Mouse (Mus musculus) liver, embryonic 12.5 days (tissue): ENCODE data around the gene Hsp90aa1. TPM values are rescaled to one million over a fixed set of nuclear protein-coding genes. Genes with fewer than 3 reads are reported as not detected.
"Not testable (repeated sequence)": the region's sequence is repeated elsewhere in the genome, so short reads cannot be mapped to it uniquely, and the experiment has no call there.

Source experiments
- ATAC-seq: fragments of 200-750 bp; cut with Nextera tagmentation; 2 replicates; pipeline ENCODE4 v1.8.0; 2017; ENCODE audit warnings: moderate number of reproducible peaks, mild to moderate bottlenecking, moderate library complexity
- H3K27ac ChIP-seq: fragments of 300-500 bp; sonication (generic); 2 replicates; pipeline ENCODE4 v1.5.1; 2016; ENCODE audit warnings: mild to moderate bottlenecking
- H3K27me3 ChIP-seq: fragments of 300-500 bp; sonication (generic); replicated peaks from 2 replicates; pipeline ENCODE4 v1.6.1; 2016; ENCODE audit warnings: mild to moderate bottlenecking, moderate library complexity
- H3K36me3 ChIP-seq: fragments of 300-500 bp; sonication (generic); 2 replicates; pipeline ENCODE4 v1.6.1; 2016; ENCODE audit warnings: mild to moderate bottlenecking, moderate library complexity
- H3K4me1 ChIP-seq: fragments of 300-500 bp; sonication (generic); 2 replicates; pipeline ENCODE4 v1.6.1; 2016
- H3K4me2 ChIP-seq: fragments of 300-500 bp; sonication (generic); 2 replicates; pipeline ENCODE4 v1.6.1; 2016; ENCODE audit warnings: mild to moderate bottlenecking, moderate library complexity
- H3K4me3 ChIP-seq: fragments of 300-500 bp; sonication (generic); 2 replicates; pipeline ENCODE4 v1.5.1; 2016; ENCODE audit warnings: mild to moderate bottlenecking, moderate library complexity
- H3K9ac ChIP-seq: fragments of 300-500 bp; sonication (generic); 2 replicates; pipeline ENCODE4 v1.6.1; 2016; ENCODE audit warnings: mild to moderate bottlenecking, moderate library complexity
- H3K9me3 ChIP-seq: fragments of 300-500 bp; sonication (generic); replicated peaks from 2 replicates; pipeline ENCODE4 v1.6.1; 2016; ENCODE audit warnings: mild to moderate bottlenecking, moderate library complexity
- WGBS: fragments of 180-500 bp; shearing (Covaris S2); methylation state at CpG from one replicate; pipeline ENCODE4 v1.1.7; 2016; ENCODE audit not compliant: insufficient replicate concordance; 5-methylcytosine and 5-hydroxymethylcytosine counted together
- polyA plus RNA-seq: library from polyadenylated mRNA; unstranded; fragments of >200 nt; fragmentation: Nextera tagmentation; extraction: Ambion mirVana; gene quantifications from 2 replicates; pipeline ENCODE4 v1.2.1, GENCODE M21; 2016

Hsp90aa1 gene
- polyA plus RNA-seq, 1 experiment from 2014 or later, result 1,203 TPM

DNA sequence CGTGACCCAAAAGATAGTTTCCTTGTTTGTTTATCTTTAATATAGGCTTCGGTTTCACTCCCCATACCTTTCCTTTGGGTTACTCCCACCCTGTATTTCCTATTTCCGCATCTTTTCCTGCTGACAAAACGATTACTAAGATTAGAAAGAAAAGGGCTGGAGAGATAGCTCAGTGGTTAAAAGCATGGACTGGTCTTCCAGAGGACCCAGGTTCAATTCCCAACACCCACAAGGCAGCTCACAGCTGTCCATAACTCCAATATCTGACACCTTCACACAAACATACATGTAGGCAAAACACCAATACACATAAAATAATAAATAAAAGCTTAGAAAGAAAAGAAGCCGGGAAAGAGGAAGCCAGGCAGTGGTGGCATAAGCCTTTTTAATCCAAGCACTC lies 5.1 kb downstream of the Hsp90aa1 start:
- Histone ChIP-seq H3K9me3 (no peaks in the 10 kb centered on the region), H3K27ac (peak overlapping the region; percentile 93), H3K4me3 (no peak overlapping the region), H3K4me1 (peaks cover 76% of the 10 kb centered on the region), H3K36me3 (peaks cover 29% of the 10 kb centered on the region), H3K9ac (peak overlapping the region; percentile 83), H3K4me2 (peak overlapping the region; percentile 82), H3K27me3 (no peaks in the 10 kb centered on the region)
- WGBS, result 23% methylated on average over 5 of the region's 5 CpGs
- no peak for ATAC-seq

DNA sequence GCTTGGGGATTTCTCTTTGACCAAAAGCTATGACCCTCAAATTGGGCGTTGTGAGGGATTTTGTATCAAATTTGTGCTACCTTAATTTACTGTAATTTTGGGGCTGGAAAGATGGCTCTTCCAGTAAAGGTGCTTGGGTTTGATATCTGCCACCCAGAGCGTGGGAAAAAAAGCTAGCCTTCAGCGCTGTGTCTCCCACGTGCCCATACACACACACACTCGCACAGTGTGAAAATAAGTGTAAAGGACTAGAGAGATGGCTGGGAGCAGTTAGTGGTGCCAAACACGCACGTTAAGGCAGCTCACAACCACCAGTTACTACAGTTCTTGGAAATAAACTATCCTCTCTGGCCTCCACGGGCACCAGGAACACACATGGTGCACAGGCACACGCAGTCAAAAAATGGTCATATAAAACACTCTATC lies 5.5 kb downstream of the Hsp90aa1 start:
- ATAC-seq, result no peak
- WGBS, result 24% methylated on average over 9 of the region's 9 CpGs
- H3K4me1 ChIP-seq, result peaks cover 71% of the 10 kb centered on the region

DNA sequence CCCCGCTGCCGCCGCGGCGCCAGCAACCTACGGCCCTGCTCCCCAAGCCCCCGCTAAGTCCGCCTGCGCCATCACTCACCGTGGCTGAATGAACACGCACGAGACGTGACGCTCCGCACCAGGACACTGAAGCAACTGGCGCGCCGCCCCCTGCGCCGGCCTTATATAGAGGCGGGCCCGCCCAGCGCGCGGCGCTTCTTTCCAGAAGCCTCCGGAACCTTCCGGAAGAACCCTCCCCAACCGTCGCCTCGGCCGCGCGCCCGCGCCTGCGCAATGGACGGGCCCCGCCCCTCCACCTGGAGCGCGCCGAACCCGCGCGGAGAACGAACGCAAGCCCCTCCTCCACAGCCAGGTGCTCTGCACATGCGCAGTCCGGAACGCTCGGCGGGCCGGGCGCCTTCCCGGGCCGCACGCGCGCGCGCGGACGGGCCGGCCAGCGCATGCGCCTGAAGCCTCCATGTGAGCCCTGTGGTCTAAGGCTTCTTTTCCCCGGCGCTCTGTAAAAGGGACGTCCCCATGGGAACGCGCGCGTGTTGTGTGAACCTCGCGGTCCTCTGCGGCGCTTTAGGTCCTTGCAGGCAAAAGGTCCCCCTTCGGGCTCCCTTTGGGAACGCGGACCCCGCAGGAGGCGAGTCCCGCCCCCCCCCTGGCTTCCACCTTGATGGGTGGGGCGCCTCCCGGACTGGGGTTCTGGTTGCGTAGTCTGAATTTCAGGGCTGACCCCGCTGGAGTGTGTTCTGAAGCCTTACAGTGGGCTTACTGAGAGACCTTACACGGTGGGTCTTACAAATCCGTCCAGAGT lies 6.2 kb downstream of the Hsp90aa1 start:
- peak; percentile 85 for ATAC-seq
- H3K36me3 ChIP-seq, result peaks cover 39% of the 10 kb centered on the region
- peak overlapping the region; percentile 96 for H3K27ac ChIP-seq
- peak overlapping the region; percentile 100 for H3K9ac ChIP-seq
- under 1% methylated on average over 88 of the region's 89 CpGs for WGBS
- H3K4me2 ChIP-seq, result peak overlapping the region; percentile 82
- H3K27me3 ChIP-seq, result no peaks in the 10 kb centered on the region
- H3K4me1 ChIP-seq, result peaks cover 65% of the 10 kb centered on the region
- H3K4me3 ChIP-seq, result peak overlapping the region; percentile 92
- no peaks in the 10 kb centered on the region for H3K9me3 ChIP-seq

More for the DNA sequence above, 5.5 kb downstream of the Hsp90aa1 start:
- Histone ChIP-seq H3K9ac (peak overlapping the region; percentile 83), H3K27me3 (no peaks in the 10 kb centered on the region), H3K36me3 (peaks cover 33% of the 10 kb centered on the region), H3K27ac (peak overlapping the region; percentile 93), H3K4me2 (peak overlapping the region; percentile 82), H3K9me3 (no peaks in the 10 kb centered on the region), H3K4me3 (peak overlapping the region; percentile 92)

DNA sequence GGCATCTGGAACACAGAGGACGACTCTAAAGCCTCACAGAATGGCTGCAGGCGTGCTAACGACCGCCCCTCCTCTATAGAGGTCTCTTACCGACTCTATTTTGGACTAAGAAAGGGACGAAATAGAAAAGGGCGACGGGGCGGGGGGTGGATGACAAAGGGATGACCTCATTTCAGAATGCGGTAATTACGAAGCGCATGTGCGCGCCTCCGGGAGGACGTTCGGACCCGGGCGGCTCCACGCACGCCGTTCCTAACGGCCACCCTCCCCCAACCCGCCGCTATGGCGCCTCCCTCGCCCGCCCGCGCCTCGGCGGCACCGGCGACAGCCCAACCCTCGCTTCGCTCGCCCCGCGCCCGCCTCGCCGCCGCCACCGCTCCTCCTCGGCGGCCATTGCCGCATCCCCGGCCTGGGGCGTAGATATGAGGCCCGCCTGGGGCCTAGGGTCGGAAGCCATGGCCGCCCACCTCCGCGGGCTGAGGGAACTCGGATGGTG lies 6.8 kb downstream of the Hsp90aa1 start:
- no peaks in the 10 kb centered on the region for H3K27me3 ChIP-seq
- H3K4me1 ChIP-seq, result peaks cover 59% of the 10 kb centered on the region
- 4% methylated on average over 55 of the region's 55 CpGs for WGBS
- peak overlapping the region; percentile 96 for H3K27ac ChIP-seq
- H3K4me2 ChIP-seq, result peak overlapping the region; percentile 82
- H3K4me3 ChIP-seq, result peak overlapping the region; percentile 92
- H3K9me3 ChIP-seq, result no peaks in the 10 kb centered on the region
- peak; percentile 44 for ATAC-seq
- H3K9ac ChIP-seq, result peak overlapping the region; percentile 100
- H3K36me3 ChIP-seq, result peaks cover 41% of the 10 kb centered on the region

DNA sequence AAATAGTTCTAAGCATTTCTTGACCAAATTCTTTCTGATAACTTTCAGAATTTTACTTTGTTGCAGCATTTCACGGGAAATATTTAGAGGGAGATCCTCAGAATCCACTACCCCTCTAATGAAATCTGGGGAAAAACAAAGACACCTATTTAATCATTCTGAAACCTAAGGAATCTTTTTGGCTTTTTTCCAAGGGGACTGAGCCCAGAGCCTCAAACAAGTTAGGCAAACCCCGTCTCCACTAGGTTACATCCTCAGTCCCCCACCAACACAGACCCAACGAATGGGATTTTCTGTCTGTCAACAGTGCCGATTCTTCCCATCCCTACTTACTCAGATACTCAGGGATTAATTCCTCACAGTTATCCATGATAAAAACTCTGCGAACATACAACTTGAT lies 9.2 kb downstream of the Hsp90aa1 start:
- peak overlapping the region; percentile 82 for H3K4me2 ChIP-seq
- H3K27ac ChIP-seq, H3K27me3 ChIP-seq, H3K9me3 ChIP-seq, ATAC-seq: not testable (repeated sequence)
- 73% methylated on average over 5 of the region's 5 CpGs for WGBS
- 0 out of 2 replicates have a peak overlapping the region, but pooled peaks have one; percentile 10 for H3K9ac ChIP-seq
- H3K4me1 ChIP-seq, result peaks cover 35% of the 10 kb centered on the region
- peak overlapping the region; percentile 28; the same call in 1 of the 2 replicates for H3K4me3 ChIP-seq
- H3K36me3 ChIP-seq, result peaks cover 65% of the 10 kb centered on the region

DNA sequence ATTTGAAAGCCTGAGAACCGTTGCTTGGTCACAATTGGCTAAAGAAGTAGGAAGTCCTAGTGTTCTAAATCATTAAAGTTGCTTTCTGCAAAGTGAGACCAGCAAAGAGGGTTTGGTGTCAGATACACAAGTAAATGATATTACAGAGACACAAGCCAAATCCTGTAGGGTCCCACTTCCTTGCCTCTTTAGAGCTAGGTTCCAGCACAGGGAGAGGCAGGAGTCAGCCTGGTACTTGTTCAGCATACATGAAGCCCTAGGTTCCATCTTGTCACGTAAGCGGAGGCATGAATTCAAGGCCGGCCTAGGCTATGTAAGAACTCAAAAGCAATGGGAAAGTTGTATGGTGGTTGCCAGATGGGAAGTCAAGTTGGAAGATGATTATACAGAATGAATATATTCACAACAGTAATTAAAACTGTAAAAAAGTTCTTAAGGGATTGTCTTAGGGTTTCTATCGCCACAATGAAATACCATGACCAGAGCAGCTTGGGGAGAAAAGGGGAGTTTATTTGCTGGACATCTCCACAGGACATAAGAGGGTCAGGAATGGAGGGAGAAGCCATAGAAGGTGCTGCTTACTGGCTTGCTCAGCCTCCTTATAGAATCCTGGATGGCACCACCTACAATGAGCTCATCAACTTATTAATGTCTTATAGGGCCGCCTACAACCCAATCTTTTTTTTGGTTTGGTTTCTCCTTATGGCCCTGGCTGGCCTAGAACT lies 12.4 kb downstream of the Hsp90aa1 start:
- WGBS, result 71% methylated on average over 6 of the region's 6 CpGs
- no peaks in the 10 kb centered on the region for H3K27me3 ChIP-seq
- H3K9me3 ChIP-seq, result no peaks in the 10 kb centered on the region
- no peak overlapping the region for H3K4me3 ChIP-seq
- H3K36me3 ChIP-seq, result peaks cover 91% of the 10 kb centered on the region
- H3K9ac ChIP-seq, result no peak overlapping the region
- H3K27ac ChIP-seq, result 0 out of 2 replicates have a peak overlapping the region, but pooled peaks have one; percentile 28
- no peak overlapping the region for H3K4me2 ChIP-seq
- peak; percentile 53; the same call in 1 of the 2 replicates for ATAC-seq
- peaks cover 20% of the 10 kb centered on the region for H3K4me1 ChIP-seq

DNA sequence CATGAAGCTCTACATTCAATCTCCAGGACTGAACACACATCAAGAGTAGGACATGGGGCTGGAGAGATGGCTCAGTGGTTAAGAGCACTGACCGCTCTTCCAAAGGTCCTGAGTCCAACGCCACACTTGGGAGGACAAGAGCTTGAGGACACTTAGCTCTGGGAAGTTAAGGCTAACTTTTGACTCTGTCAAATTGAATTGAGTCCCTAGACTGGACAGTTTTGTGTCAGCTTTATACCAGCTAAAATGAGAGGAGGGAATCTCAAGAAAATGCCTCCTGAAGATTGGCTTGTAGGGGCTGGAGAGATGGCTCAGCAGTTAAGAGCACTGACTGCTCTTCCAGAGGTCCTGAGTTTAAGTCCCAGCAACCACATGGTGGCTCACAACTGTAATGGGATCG lies 13.6 kb downstream of the Hsp90aa1 start:
- peaks cover 23% of the 10 kb centered on the region for H3K4me1 ChIP-seq
- not testable (repeated sequence) for H3K4me2 ChIP-seq, ATAC-seq, H3K4me3 ChIP-seq, H3K27ac ChIP-seq, H3K9me3 ChIP-seq, H3K27me3 ChIP-seq, H3K9ac ChIP-seq
- 77% methylated on average over 3 of the region's 3 CpGs for WGBS
- peaks cover 80% of the 10 kb centered on the region for H3K36me3 ChIP-seq

DNA sequence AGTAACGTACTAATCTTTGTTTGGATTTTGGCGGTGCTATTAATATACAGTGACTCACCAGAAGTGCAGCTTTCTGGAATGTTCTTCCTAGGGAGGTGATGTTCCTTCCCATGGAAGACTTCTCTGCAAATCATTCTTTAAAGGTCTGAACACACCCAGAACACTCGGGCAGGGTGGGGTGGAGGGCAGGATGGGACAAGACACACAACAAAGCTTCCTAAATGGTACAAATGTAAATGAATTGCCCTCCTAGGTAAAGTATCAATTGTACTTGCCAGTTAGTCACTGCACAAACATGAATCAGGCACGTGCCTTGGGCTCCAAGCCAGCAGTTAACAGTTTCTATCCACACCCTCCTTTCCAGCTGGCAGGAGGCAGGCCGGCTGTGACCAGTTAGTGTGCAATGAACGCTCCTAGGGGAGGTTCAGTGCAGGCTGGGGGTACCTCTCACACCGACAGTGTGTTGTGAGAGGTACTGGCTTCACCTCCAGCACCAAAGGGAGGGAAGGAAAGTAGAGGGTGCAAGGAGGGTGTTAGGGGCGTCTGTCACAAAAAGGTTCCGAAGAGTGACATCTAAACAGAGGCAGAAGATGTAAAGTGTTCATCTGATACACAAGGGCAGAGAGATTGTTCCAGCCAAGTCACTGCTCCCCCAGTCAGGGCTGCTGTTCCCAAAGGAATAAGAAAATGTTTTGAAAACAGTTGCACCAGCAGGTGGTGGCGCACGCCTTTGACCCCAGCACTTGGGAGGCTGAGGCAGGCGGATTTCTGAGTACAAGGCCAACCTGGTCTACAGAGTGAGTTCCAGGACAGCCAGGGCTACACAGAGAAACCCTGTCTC lies 14.4 kb downstream of the Hsp90aa1 start:
- Histone ChIP-seq H3K9ac (no peak overlapping the region), H3K27me3 (no peaks in the 10 kb centered on the region), H3K4me1 (peaks cover 16% of the 10 kb centered on the region), H3K9me3 (no peaks in the 10 kb centered on the region), H3K36me3 (peaks cover 72% of the 10 kb centered on the region), H3K27ac (no peak overlapping the region), H3K4me3 (no peak overlapping the region), H3K4me2 (no peak overlapping the region)
- WGBS, result 73% methylated on average over 12 of the region's 12 CpGs
- no peak for ATAC-seq

DNA sequence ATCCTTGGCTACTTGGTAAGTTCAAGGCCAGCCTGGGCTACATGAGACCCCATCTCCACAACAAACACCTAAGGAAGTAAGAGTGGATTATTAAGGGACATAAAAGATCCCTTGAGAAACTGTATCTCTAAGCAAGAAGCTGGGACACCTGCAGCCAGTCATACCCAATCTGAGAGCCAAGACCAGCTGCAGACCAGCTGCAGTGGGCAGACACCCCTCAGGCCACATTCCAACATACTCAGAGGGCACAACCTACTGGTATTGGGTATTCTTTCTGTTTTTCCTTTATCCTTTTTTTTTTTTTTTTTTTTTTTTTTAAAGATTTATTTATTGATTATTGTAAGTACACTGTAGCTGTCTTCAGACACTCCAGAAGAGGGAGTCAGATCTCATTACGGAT lies 18.9 kb downstream of the Hsp90aa1 start:
- no peaks in the 10 kb centered on the region for H3K9me3 ChIP-seq
- H3K4me2 ChIP-seq, result no peak overlapping the region
- H3K27ac ChIP-seq, result no peak overlapping the region
- no CpG with 5 or more reads among the region's 1 CpGs for whole genome bisulfite sequencing
- no peak for ATAC-seq
- H3K4me3 ChIP-seq, result no peak overlapping the region
- H3K4me1 ChIP-seq, result peaks cover 19% of the 10 kb centered on the region
- H3K27me3 ChIP-seq, result no peaks in the 10 kb centered on the region
- H3K36me3 ChIP-seq, result peaks cover 32% of the 10 kb centered on the region
- H3K9ac ChIP-seq, result no peak overlapping the region

DNA sequence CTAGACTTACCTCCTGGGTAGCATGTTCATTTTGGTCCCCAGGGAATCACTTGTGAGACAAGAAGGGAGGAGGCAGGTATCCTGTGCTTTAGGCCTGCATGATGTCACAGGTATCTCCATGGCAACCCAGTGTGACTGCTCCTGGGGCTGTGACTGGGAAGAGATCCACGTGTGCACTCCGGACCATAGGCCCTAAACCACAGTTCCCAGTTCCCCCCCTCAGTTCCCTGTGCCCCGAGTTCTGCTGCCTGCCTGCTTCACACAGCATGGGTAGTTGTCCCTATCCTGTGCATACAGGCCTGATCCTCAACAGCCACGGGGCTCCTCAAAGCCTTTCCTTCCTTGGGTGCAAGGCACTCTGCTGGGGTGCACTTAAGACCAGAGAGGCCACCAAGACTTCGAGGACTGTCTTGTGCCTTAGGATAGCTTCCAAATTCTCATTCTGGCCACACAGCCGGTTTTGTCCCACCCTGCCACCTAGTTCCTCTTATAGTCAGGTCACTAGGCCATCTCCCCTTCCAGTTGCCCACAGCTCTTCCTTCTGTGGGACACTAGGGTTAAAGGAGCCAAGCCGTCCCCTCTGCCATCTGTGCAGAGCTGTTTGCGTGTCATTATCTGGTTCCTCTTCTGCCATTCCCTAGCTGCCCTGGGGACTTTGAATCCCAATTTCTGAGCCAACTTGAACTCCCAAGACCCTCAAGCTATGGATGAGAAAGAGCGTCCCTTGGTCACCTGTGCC lies 19.8 kb downstream of the Hsp90aa1 start, which contains the start of gene 1700001K19Rik:
1700001K19Rik (minus strand) TSS at position 59 of the 739 bp plus-strand sequence.
- 56% methylated on average over 9 of the region's 9 CpGs for WGBS
- Histone ChIP-seq H3K9ac (no peak within 1 kb of the TSS), H3K4me3 (no peak within 1 kb of the TSS), H3K4me2 (no peak within 1 kb of the TSS), H3K4me1 (peaks cover 19% of the 10 kb centered on the region), H3K9me3 (no peaks in the 10 kb centered on the region), H3K36me3 (peaks cover 24% of the 10 kb centered on the region), H3K27ac (no peak within 1 kb of the TSS), H3K27me3 (no peaks in the 10 kb centered on the region)
- ATAC-seq, result no peak

DNA sequence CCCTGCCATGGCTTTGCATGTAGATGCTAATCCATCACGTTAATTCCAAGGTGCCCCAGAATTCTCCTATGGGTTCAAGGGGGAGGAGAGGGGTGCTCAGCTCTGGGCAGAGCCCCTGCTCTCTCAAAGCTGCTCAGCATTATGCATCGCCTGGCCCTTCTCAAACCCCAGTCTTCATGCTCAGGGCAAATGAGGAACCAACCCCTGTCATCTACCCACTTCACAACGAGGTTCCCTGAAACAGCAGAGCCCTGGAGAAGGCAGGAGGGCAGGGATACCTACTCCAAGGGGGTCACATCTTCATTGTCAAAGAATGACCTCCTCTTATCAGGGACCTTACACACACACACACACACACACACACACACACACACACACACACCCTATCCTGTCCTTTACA lies 20.6 kb downstream of the Hsp90aa1 start:
- peaks cover 15% of the 10 kb centered on the region for H3K36me3 ChIP-seq
- whole genome bisulfite sequencing, result 46% methylated on average over 3 of the region's 3 CpGs
- no peak overlapping the region for H3K4me2 ChIP-seq
- no peaks in the 10 kb centered on the region for H3K27me3 ChIP-seq
- no peaks in the 10 kb centered on the region for H3K9me3 ChIP-seq
- peaks cover 19% of the 10 kb centered on the region for H3K4me1 ChIP-seq
- ATAC-seq, result no peak
- H3K27ac ChIP-seq, result no peak overlapping the region
- no peak overlapping the region for H3K4me3 ChIP-seq
- no peak overlapping the region for H3K9ac ChIP-seq
